Mouse (Mus musculus): ENCODE data around the gene Zfpl1. TPM values are rescaled to one million over a fixed set of nuclear protein-coding genes. Genes with fewer than 3 reads are reported as not detected.
"Not testable (repeated sequence)": the region's sequence is repeated elsewhere in the genome, so short reads cannot be mapped to it uniquely, and the experiment has no call there.

Zfpl1 gene
- polyA plus RNA-seq (2015; fragmentation: Nextera tagmentation; extraction: Ambion mirVana) = 66.1 and 68.0 TPM in 2 replicates

GRCm38 (mm10) chr19:6084478-6085248 is at the start of gene Zfpl1, which contains the start of gene Cdca5:
Gene Zfpl1, minus strand, starts transcription at chr19:6084956.
Gene Cdca5, plus strand, starts transcription at chr19:6084983.
- WGBS = under 1% methylated on average over 58 of the region's 58 CpGs
- no peaks in the 10 kb centered on the region for H3K27me3 ChIP-seq (replicated peaks; ENCODE audit: control insufficient read depth, insufficient read depth, low read length)
- peak within 1 kb of the TSS; percentile 93 for H3K4me2 ChIP-seq (ENCODE audit: low read depth, low read length)

GRCm38 (mm10) chr19:6133197-6133596 is 48.4 kb upstream of the Zfpl1 start:
- not testable (repeated sequence) for ATAC-seq; H3K4me1 ChIP-seq (ENCODE audit: control insufficient read depth, insufficient read depth, low read length); H3K9me3 ChIP-seq (ENCODE audit: control insufficient read depth, low read length); H3K27me3 ChIP-seq (replicated peaks; ENCODE audit: control insufficient read depth, insufficient read depth, low read length); H3K27ac ChIP-seq (ENCODE audit: low read length); H3K4me2 ChIP-seq (ENCODE audit: low read depth, low read length); H3K36me3 ChIP-seq (ENCODE audit: control insufficient read depth, insufficient read depth, low read length); H3K4me3 ChIP-seq (ENCODE audit: low read length); H3K9ac ChIP-seq (ENCODE audit: low read depth, low read length)
- WGBS = 40% methylated on average over 1 of the region's 1 CpGs

More at GRCm38 (mm10) chr19:6084478-6085248, at the start of gene Zfpl1, which contains the start of gene Cdca5:
- Histone ChIP-seq H3K27ac (ENCODE audit: low read length) (peak within 1 kb of the TSS; percentile 73), H3K9ac (ENCODE audit: low read depth, low read length) (peak within 1 kb of the TSS; percentile 80), H3K9me3 (ENCODE audit: control insufficient read depth, low read length) (no peaks in the 10 kb centered on the region), H3K4me1 (ENCODE audit: control insufficient read depth, insufficient read depth, low read length) (peaks cover 11% of the 10 kb centered on the region), H3K4me3 (ENCODE audit: low read length) (peak within 1 kb of the TSS; percentile 81), H3K36me3 (ENCODE audit: control insufficient read depth, insufficient read depth, low read length) (peaks cover 2% of the 10 kb centered on the region)
- peak; percentile 92 for ATAC-seq

- H3K4me2 ChIP-seq (ENCODE audit: low read depth, low read length) = no peak overlapping the region
- H3K9me3 ChIP-seq (ENCODE audit: control insufficient read depth, low read length) = no peaks in the 10 kb centered on the region
- H3K4me1 ChIP-seq (ENCODE audit: control insufficient read depth, insufficient read depth, low read length) = no peaks in the 10 kb centered on the region; the same call in 1 of the 2 replicates
- H3K36me3 ChIP-seq (ENCODE audit: control insufficient read depth, insufficient read depth, low read length) = peaks cover 4% of the 10 kb centered on the region; the same call in 1 of the 2 replicates
- no peak for ATAC-seq
- H3K9ac ChIP-seq (ENCODE audit: low read depth, low read length) = no peak overlapping the region
- WGBS = 86% methylated on average over 7 of the region's 7 CpGs
- no peaks in the 10 kb centered on the region for H3K27me3 ChIP-seq (replicated peaks; ENCODE audit: control insufficient read depth, insufficient read depth, low read length)
- H3K4me3 ChIP-seq (ENCODE audit: low read length) = no peak overlapping the region
- no peak overlapping the region for H3K27ac ChIP-seq (ENCODE audit: low read length)
Measured at GRCm38 (mm10) chr19:6132171-6132827, 47.5 kb upstream of the Zfpl1 start.

- not testable (repeated sequence) for H3K9ac ChIP-seq (ENCODE audit: low read depth, low read length); H3K27ac ChIP-seq (ENCODE audit: low read length); H3K4me2 ChIP-seq (ENCODE audit: low read depth, low read length); H3K4me3 ChIP-seq (ENCODE audit: low read length); H3K27me3 ChIP-seq (replicated peaks; ENCODE audit: control insufficient read depth, insufficient read depth, low read length); H3K36me3 ChIP-seq (ENCODE audit: control insufficient read depth, insufficient read depth, low read length); ATAC-seq; H3K4me1 ChIP-seq (ENCODE audit: control insufficient read depth, insufficient read depth, low read length); H3K9me3 ChIP-seq (ENCODE audit: control insufficient read depth, low read length)
- WGBS = 71% methylated on average over 7 of the region's 7 CpGs
Measured at GRCm38 (mm10) chr19:6130414-6131128, 45.8 kb upstream of the Zfpl1 start.

GRCm38 (mm10) chr19:6127760-6128341 is 43.1 kb upstream of the Zfpl1 start, which contains the start of gene Snx15:
Gene Snx15, minus strand, starts transcription at chr19:6128304.
- Histone ChIP-seq H3K9ac (ENCODE audit: low read depth, low read length) (peak within 1 kb of the TSS; percentile 72), H3K4me3 (ENCODE audit: low read length) (peak within 1 kb of the TSS; percentile 56), H3K4me2 (ENCODE audit: low read depth, low read length) (peak within 1 kb of the TSS; percentile 52), H3K27ac (ENCODE audit: low read length) (peak within 1 kb of the TSS; percentile 86), H3K4me1 (ENCODE audit: control insufficient read depth, insufficient read depth, low read length) (no peaks in the 10 kb centered on the region; the same call in 1 of the 2 replicates), H3K36me3 (ENCODE audit: control insufficient read depth, insufficient read depth, low read length) (no peaks in the 10 kb centered on the region), H3K9me3 (ENCODE audit: control insufficient read depth, low read length) (no peaks in the 10 kb centered on the region), H3K27me3 (replicated peaks; ENCODE audit: control insufficient read depth, insufficient read depth, low read length) (no peaks in the 10 kb centered on the region)
- peak; percentile 95 for ATAC-seq
- WGBS = under 1% methylated on average over 32 of the region's 32 CpGs

GRCm38 (mm10) chr19:6126789-6127580 is 42.2 kb upstream of the Zfpl1 start:
- WGBS = 66% methylated on average over 10 of the region's 10 CpGs
- Histone ChIP-seq H3K9me3 (ENCODE audit: control insufficient read depth, low read length) (no peaks in the 10 kb centered on the region), H3K4me1 (ENCODE audit: control insufficient read depth, insufficient read depth, low read length) (peaks cover under 1% of the 10 kb centered on the region; the same call in 1 of the 2 replicates), H3K9ac (ENCODE audit: low read depth, low read length) (peak overlapping the region; percentile 72), H3K27me3 (replicated peaks; ENCODE audit: control insufficient read depth, insufficient read depth, low read length) (no peaks in the 10 kb centered on the region), H3K4me3 (ENCODE audit: low read length) (peak overlapping the region; percentile 56), H3K4me2 (ENCODE audit: low read depth, low read length) (peak overlapping the region; percentile 52), H3K36me3 (ENCODE audit: control insufficient read depth, insufficient read depth, low read length) (no peaks in the 10 kb centered on the region), H3K27ac (ENCODE audit: low read length) (peak overlapping the region; percentile 86)
- no peak for ATAC-seq

- WGBS = 31% methylated on average over 4 of the region's 4 CpGs
- Histone ChIP-seq H3K27me3 (replicated peaks; ENCODE audit: control insufficient read depth, insufficient read depth, low read length) (no peaks in the 10 kb centered on the region), H3K36me3 (ENCODE audit: control insufficient read depth, insufficient read depth, low read length) (no peaks in the 10 kb centered on the region)
Measured at GRCm38 (mm10) chr19:6126289-6126688, 41.5 kb upstream of the Zfpl1 start.

GRCm38 (mm10) chr19:6124898-6125297 is 40.1 kb upstream of the Zfpl1 start:
- H3K9me3 ChIP-seq (ENCODE audit: control insufficient read depth, low read length) = no peaks in the 10 kb centered on the region
- no peaks in the 10 kb centered on the region for H3K27me3 ChIP-seq (replicated peaks; ENCODE audit: control insufficient read depth, insufficient read depth, low read length)
- no peak overlapping the region for H3K4me2 ChIP-seq (ENCODE audit: low read depth, low read length)
- no peak overlapping the region for H3K27ac ChIP-seq (ENCODE audit: low read length)
- no peaks in the 10 kb centered on the region for H3K36me3 ChIP-seq (ENCODE audit: control insufficient read depth, insufficient read depth, low read length)
- peaks cover 16% of the 10 kb centered on the region for H3K4me1 ChIP-seq (ENCODE audit: control insufficient read depth, insufficient read depth, low read length)
- H3K4me3 ChIP-seq (ENCODE audit: low read length) = no peak overlapping the region
- WGBS = 73% methylated on average over 2 of the region's 2 CpGs
- no peak overlapping the region for H3K9ac ChIP-seq (ENCODE audit: low read depth, low read length)
- no peak for ATAC-seq

More at GRCm38 (mm10) chr19:6126289-6126688, 41.5 kb upstream of the Zfpl1 start:
- peaks cover 7% of the 10 kb centered on the region for H3K4me1 ChIP-seq (ENCODE audit: control insufficient read depth, insufficient read depth, low read length)
- no peaks in the 10 kb centered on the region for H3K9me3 ChIP-seq (ENCODE audit: control insufficient read depth, low read length)
- no peak overlapping the region for H3K9ac ChIP-seq (ENCODE audit: low read depth, low read length)
- ATAC-seq = no peak
- no peak overlapping the region for H3K4me2 ChIP-seq (ENCODE audit: low read depth, low read length)
- no peak overlapping the region for H3K27ac ChIP-seq (ENCODE audit: low read length)
- no peak overlapping the region for H3K4me3 ChIP-seq (ENCODE audit: low read length)
